Mouse (Mus musculus) T-helper 2 cell (primary cell): ENCODE results near the gene Spata2l.
"Not testable (repeated sequence)": the region's sequence is repeated elsewhere in the genome, so short reads cannot be mapped to it uniquely, and the experiment has no call there.

ENCODE experiments used
- in situ Hi-C: fragments of 300-600 bp; cut with MboI, MseI; formaldehyde crosslinking; loops from one replicate; pipeline ENCODE4 v1.15.1; 2025; ENCODE audit warnings: high pct_unique_total_duplicates

Spata2l gene

GRCm38 (mm10) chr8:123235520-123236497 is at the start of gene Spata2l:
Gene Spata2l, minus strand, starts transcription at chr8:123236233.
- in situ Hi-C loops: loop anchor here (25.0 kb wide), 1 partner anchor 351 kb away; no protein-coding TSS in a partner anchor

- in situ Hi-C loops: no loop called here
Measured at GRCm38 (mm10) chr8:123284493-123284892, 48.5 kb upstream of the Spata2l start.

- in situ Hi-C loops: no loop called here
Measured at GRCm38 (mm10) chr8:123283991-123284390, 48.0 kb upstream of the Spata2l start.

- in situ Hi-C loops: not testable (repeated sequence)
Measured at GRCm38 (mm10) chr8:123282994-123283393, 47.0 kb upstream of the Spata2l start.

GRCm38 (mm10) chr8:123280302-123281094 is 44.5 kb upstream of the Spata2l start:
- in situ Hi-C loops: no loop called here

- in situ Hi-C loops: no loop called here
Measured at GRCm38 (mm10) chr8:123279828-123280227, 43.8 kb upstream of the Spata2l start.

- in situ Hi-C loops: no loop called here
Measured at GRCm38 (mm10) chr8:123278445-123278844, 42.4 kb upstream of the Spata2l start.

GRCm38 (mm10) chr8:123275096-123275495 is 39.1 kb upstream of the Spata2l start:
- in situ Hi-C loops: no loop called here

- in situ Hi-C loops: no loop called here
Measured at GRCm38 (mm10) chr8:123274447-123274846, 38.4 kb upstream of the Spata2l start.

GRCm38 (mm10) chr8:123271901-123272300 is 35.9 kb upstream of the Spata2l start:
- in situ Hi-C loops: no loop called here

- in situ Hi-C loops: no loop called here
Measured at GRCm38 (mm10) chr8:123271147-123271546, 35.1 kb upstream of the Spata2l start.

GRCm38 (mm10) chr8:123267926-123268656 is 32.1 kb upstream of the Spata2l start:
- in situ Hi-C loops: no loop called here

- in situ Hi-C loops: not testable (repeated sequence)
Measured at GRCm38 (mm10) chr8:123257593-123257992, 21.6 kb upstream of the Spata2l start.

GRCm38 (mm10) chr8:123257114-123257513 is 21.1 kb upstream of the Spata2l start:
- in situ Hi-C loops: no loop called here

- in situ Hi-C loops: no loop called here
Measured at GRCm38 (mm10) chr8:123255170-123255569, 19.1 kb upstream of the Spata2l start.

- in situ Hi-C loops: no loop called here
Measured at GRCm38 (mm10) chr8:123254099-123254885, 18.3 kb upstream of the Spata2l start, which contains the start of the genes Zfp276 and Vps9d1. Gene Zfp276, plus strand, starts transcription at chr8:123254195. Gene Vps9d1, minus strand, starts transcription at chr8:123254348.

GRCm38 (mm10) chr8:123253451-123254098 is 17.5 kb upstream of the Spata2l start:
- in situ Hi-C loops: no loop called here

GRCm38 (mm10) chr8:123252925-123253324 is 16.9 kb upstream of the Spata2l start:
- in situ Hi-C loops: no loop called here

GRCm38 (mm10) chr8:123250940-123251339 is 14.9 kb upstream of the Spata2l start:
- in situ Hi-C loops: no loop called here

GRCm38 (mm10) chr8:123248596-123248995 is 12.6 kb upstream of the Spata2l start:
- in situ Hi-C loops: loop anchor here (25.0 kb wide), 1 partner anchor 339 kb away; no protein-coding TSS in a partner anchor
